Mouse (Mus musculus) ES-Bruce4 (cell line): ENCODE results near the gene 2200002D01Rik.

ENCODE experiments used
- CTCF ChIP-seq: IDR thresholded peaks from one replicate; pipeline ENCODE4 v1.8.1; 2011; ENCODE audit warnings: low read depth, low read length
- POLR2A ChIP-seq: IDR thresholded peaks from one replicate; pipeline ENCODE4 v1.8.1; 2011; ENCODE audit warnings: low read length; ENCODE audit not compliant: insufficient read depth

GRCm38 (mm10) chr7:29259781-29260730 lies 11.8 kb upstream of the 2200002D01Rik start:
- TF ChIP-seq CTCF (no peak), POLR2A (no peak)
